12 mouse cellular contexts compared by ENCODE assay signal in genomic region chr4:154586334-154586733, GRCm38 (mm10). TPM values are rescaled to one million over a fixed set of nuclear protein-coding genes. Genes with fewer than 3 reads are reported as not detected.
DNase-seq lines count a peak whose midpoint lies in the region; ATAC-seq and TF ChIP-seq lines count a peak whose summit lies in the region.
"Had no signal": no experiment of that assay in that cellular context is flagged by ENCODE, and none has a peak within 500 bp of the region (broad histone marks: within the 10 kb centered on the region; RNA-seq: fewer than 3 reads in every experiment).

No protein-coding gene starts in this region.

- no peak overlapping the region for H3K4me2 ChIP-seq in kidney, embryonic 15.5 days
- H3K4me2 ChIP-seq in hindbrain, embryonic 13.5 days: no peak overlapping the region
- H3K4me2 ChIP-seq: hindbrain, embryonic 15.5 days had no signal

- no peak overlapping the region for H3K4me3 ChIP-seq in kidney, embryonic 15.5 days (replicated peaks)
- peak overlapping the region; percentile 29; the same call in 1 of the 2 replicates for H3K4me3 ChIP-seq in E14TG2a.4 (replicated peaks; ENCODE audit: low read length)
- no peak overlapping the region for H3K4me3 ChIP-seq in hindbrain, embryonic 13.5 days
- H3K4me3 ChIP-seq: erythroblast, embryonic 14.5 days; hindbrain, embryonic 15.5 days had no signal

- ATAC-seq in kidney, embryonic 15.5 days (replicated peaks; ENCODE audit: low FRiP score): 0 out of 2 replicates have a peak, but pooled peaks have one; percentile 20
- no peak for ATAC-seq in hindbrain, embryonic 13.5 days (ENCODE audit: low FRiP score)

- 78% methylated on average over 11 of the region's 11 CpGs for WGBS in kidney, embryonic 15.5 days
- 67% methylated on average over 11 of the region's 11 CpGs for WGBS in hindbrain, embryonic 13.5 days

- H3K9me3 ChIP-seq in kidney, embryonic 15.5 days (replicated peaks): no peaks in the 10 kb centered on the region
- no peaks in the 10 kb centered on the region for H3K9me3 ChIP-seq in E14TG2a.4 (ENCODE audit: low read length)
- no peaks in the 10 kb centered on the region for H3K9me3 ChIP-seq in hindbrain, embryonic 13.5 days
- H3K9me3 ChIP-seq: hindbrain, embryonic 15.5 days had no signal

- peaks cover 44% of the 10 kb centered on the region for H3K4me1 ChIP-seq in kidney, embryonic 15.5 days
- H3K4me1 ChIP-seq in E14TG2a.4 (replicated peaks; ENCODE audit: low read depth, low read length): peaks cover 22% of the 10 kb centered on the region
- H3K4me1 ChIP-seq in hindbrain, embryonic 13.5 days (replicated peaks): peaks cover 58% of the 10 kb centered on the region

- no peaks in the 10 kb centered on the region for H3K36me3 ChIP-seq in kidney, embryonic 15.5 days
- no peaks in the 10 kb centered on the region for H3K36me3 ChIP-seq in E14TG2a.4 (ENCODE audit: insufficient read depth, low read length)
- H3K36me3 ChIP-seq in hindbrain, embryonic 13.5 days: no peaks in the 10 kb centered on the region
- H3K36me3 ChIP-seq: G1E; hindbrain, embryonic 15.5 days had no signal

- TF ChIP-seq POLR2A in brain, embryonic 14.5 days (IDR thresholded peaks at IDR 0.05; ENCODE audit: borderline replicate concordance, extremely low read depth, insufficient read depth, insufficient read length, poor library complexity, severe bottlenecking): no peak

- no peak for TF ChIP-seq CTCF in E14TG2a.4 (conservative IDR thresholded peaks at IDR 0.05; ENCODE audit: low read length)
- TF ChIP-seq CTCF in brain, embryonic 14.5 days (IDR thresholded peaks at IDR 0.05; ENCODE audit: borderline replicate concordance, extremely low read depth, insufficient read depth, insufficient read length): no peak

- H3K27me3 ChIP-seq in kidney, embryonic 15.5 days: peaks cover 33% of the 10 kb centered on the region; the same call in 1 of the 2 replicates
- peaks cover 21% of the 10 kb centered on the region for H3K27me3 ChIP-seq in E14TG2a.4 (ENCODE audit: insufficient read depth, low read length)
- H3K27me3 ChIP-seq in hindbrain, embryonic 13.5 days: peaks cover 46% of the 10 kb centered on the region

- DNase-seq in kidney, postnatal 25 days: no peak
- peak; percentile 80 for DNase-seq in brain, embryonic 14.5 days (ENCODE audit: low read depth)
- no peak for DNase-seq in urinary bladder, postnatal 4 days (ENCODE audit: low spot score in 2 of 2)
- DNase-seq in spleen, adult 12 weeks (ENCODE audit: low spot score): no peak
- no peak for DNase-seq in urinary bladder, postnatal 10 days (ENCODE audit: low spot score)
- DNase-seq: cerebellum, adult 11-12 months had no signal

- H3K9ac ChIP-seq in kidney, embryonic 15.5 days: no peak overlapping the region
- H3K9ac ChIP-seq in hindbrain, embryonic 13.5 days: no peak overlapping the region
- H3K9ac ChIP-seq: hindbrain, embryonic 15.5 days had no signal

- peak overlapping the region; percentile 14; the same call in 1 of the 2 replicates for H3K27ac ChIP-seq in kidney, embryonic 15.5 days
- H3K27ac ChIP-seq in hindbrain, embryonic 13.5 days: peak overlapping the region; percentile 52; the same call in 1 of the 2 replicates
- H3K27ac ChIP-seq: hindbrain, embryonic 15.5 days had no signal

RNA-seq across cellular contexts. Expression of gene Prdm16, which starts 50.3 kb away (rescaled TPM):
- polyA plus RNA-seq in kidney, embryonic 15.5 days (2015; fragmentation: Nextera tagmentation; extraction: Ambion mirVana): 22.0 and 22.1 TPM in 2 replicates
- polyA plus RNA-seq in brain, embryonic 14.5 days (2012; rRNA removed): 8.9 and 10.8 TPM in 2 replicates
- polyA plus RNA-seq in hindbrain, embryonic 13.5 days (2015; fragmentation: Nextera tagmentation; extraction: Ambion mirVana): 16.1 and 17.2 TPM in 2 replicates
- polyA plus RNA-seq: G1E had no signal
